Mouse (Mus musculus): ENCODE data around the gene Btbd9. TPM values are rescaled to one million over a fixed set of nuclear protein-coding genes. Genes with fewer than 3 reads are reported as not detected.
"Not testable (repeated sequence)": the region's sequence is repeated elsewhere in the genome, so short reads cannot be mapped to it uniquely, and the experiment has no call there.

Gene Btbd9
- polyA plus RNA-seq, 1 experiment from 2014 or later, result 76.1 TPM

DNA sequence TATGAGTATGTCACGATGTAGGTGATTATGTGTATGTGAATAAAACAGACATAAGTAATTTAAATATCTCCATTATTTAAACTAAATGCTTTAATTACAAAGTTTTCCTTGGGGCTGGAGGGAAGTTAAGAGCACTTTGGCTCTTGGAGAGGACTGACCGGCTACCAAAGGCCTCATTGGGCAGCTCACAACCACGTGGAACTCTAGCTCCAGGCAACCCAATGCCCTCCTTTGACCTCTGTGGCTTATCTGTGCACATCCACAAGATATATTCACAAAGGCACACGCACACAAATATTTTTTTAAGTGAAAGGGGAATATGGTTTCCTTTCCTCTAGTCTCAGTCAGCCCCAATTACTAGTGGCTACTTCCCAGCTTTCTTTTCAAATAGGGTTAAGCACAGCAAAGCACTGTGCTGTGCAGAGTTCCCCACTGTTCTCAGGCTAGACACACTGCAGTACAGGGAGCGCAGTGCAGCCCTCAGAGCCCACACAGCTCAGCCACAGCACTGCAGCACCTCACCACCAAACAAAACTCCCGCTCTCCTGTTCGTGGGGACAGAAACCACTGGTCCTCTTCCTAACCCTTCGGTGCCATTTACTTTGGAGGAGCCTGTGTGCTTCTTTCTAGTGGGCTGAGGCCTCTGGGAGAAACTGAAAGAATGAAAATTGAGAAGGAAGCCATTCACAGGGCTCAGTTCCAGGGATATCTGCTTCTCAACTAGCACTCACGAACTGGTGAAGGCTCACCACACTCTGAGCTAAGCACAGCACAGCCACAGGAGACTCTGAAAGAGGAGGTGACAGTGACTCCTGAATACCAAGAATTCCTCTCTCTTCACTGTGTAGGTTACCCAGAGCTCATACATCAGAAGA lies 26.2 kb downstream of the Btbd9 start:
- peak overlapping the region; percentile 44; the same call in 1 of the 2 replicates for H3K27ac ChIP-seq
- no peaks in the 10 kb centered on the region for H3K27me3 ChIP-seq
- ATAC-seq (ENCODE audit: low FRiP score, low read depth), result 0 out of 2 replicates have a peak, but pooled peaks have one; percentile 11
- H3K4me3 ChIP-seq, result no peak overlapping the region
- no peaks in the 10 kb centered on the region for H3K9me3 ChIP-seq
- no peak overlapping the region for H3K9ac ChIP-seq
- peak overlapping the region; percentile 21 for H3K4me2 ChIP-seq (replicated peaks)
- H3K4me1 ChIP-seq, result peaks cover 37% of the 10 kb centered on the region
- WGBS, result 56% methylated on average over 9 of the region's 9 CpGs
- no peaks in the 10 kb centered on the region for H3K36me3 ChIP-seq

DNA sequence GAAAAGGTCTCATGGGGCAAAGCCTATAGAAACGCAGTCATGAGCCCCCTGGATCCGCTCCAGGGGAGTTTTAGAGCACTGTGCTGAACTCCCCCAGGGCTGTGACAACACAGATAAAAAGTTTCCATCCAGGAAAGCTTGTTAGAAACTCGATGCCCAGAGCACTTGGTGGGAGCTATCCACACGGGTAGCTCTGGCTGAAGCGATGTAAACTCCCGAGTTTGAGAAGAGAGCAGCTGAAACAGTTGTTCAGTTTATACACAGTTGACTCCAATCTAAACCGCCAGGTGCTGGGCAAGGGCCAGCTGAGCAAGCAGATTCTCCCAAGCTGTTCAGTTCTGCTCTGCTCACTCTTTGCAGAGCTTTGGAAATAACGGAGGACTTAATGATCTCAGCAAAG lies 37.2 kb downstream of the Btbd9 start:
- Histone ChIP-seq H3K4me2 (replicated peaks) (no peak overlapping the region), H3K4me3 (no peak overlapping the region), H3K27me3 (no peaks in the 10 kb centered on the region), H3K27ac (no peak overlapping the region), H3K36me3 (no peaks in the 10 kb centered on the region), H3K9me3 (no peaks in the 10 kb centered on the region), H3K9ac (0 out of 2 replicates have a peak overlapping the region, but pooled peaks have one; percentile 31), H3K4me1 (peaks cover 31% of the 10 kb centered on the region)
- WGBS, result 23% methylated on average over 8 of the region's 8 CpGs
- peak; percentile 54 for ATAC-seq (ENCODE audit: low FRiP score, low read depth)

DNA sequence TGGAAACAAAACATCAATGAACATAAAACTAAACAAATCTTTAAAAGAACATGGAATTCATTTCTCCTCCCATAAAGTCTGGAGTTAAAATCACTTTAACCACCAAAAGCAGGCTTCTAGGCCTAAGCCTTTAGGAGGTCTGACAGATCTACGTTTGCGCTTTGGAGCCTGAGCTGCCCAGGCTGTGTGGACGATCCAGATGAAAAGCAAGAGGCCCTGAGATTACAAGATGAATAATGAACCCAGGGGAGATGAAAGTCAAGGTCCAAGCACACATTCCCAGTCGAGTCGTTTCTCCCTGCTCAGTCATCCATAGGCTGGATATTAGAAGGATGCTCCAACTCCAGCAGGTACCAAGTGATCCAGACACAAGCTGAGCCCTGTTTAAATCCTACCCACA lies 39.6 kb downstream of the Btbd9 start:
- H3K36me3 ChIP-seq, result no peaks in the 10 kb centered on the region
- peaks cover 23% of the 10 kb centered on the region for H3K4me1 ChIP-seq
- H3K4me3 ChIP-seq, result no peak overlapping the region
- no peaks in the 10 kb centered on the region for H3K27me3 ChIP-seq
- 62% methylated on average over 5 of the region's 5 CpGs for WGBS
- no peaks in the 10 kb centered on the region for H3K9me3 ChIP-seq
- ATAC-seq (ENCODE audit: low FRiP score, low read depth), result no peak
- no peak overlapping the region for H3K4me2 ChIP-seq (replicated peaks)
- H3K9ac ChIP-seq, result no peak overlapping the region
- no peak overlapping the region for H3K27ac ChIP-seq

DNA sequence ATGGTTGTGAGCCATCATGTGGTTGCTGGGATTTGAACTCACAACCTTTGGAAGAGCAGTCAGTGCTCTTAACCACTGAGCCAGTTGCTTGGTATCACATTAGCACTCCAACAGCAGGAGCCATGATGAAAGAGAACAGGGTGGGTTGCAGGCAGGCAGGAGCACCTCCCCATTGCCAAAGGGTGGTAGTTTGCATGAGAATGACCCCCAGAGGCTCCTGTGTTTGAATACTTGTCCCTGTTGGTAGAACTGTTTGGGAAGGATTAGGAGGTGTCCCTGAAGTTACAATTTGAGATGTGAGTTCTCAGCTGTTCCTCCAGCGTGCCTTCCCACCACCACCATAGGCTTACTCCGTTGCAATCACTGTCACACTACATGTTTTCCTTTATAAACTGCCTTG lies 43.2 kb downstream of the Btbd9 start:
- Histone ChIP-seq H3K4me2 (replicated peaks) (no peak overlapping the region), H3K36me3 (no peaks in the 10 kb centered on the region), H3K4me3 (no peak overlapping the region), H3K4me1 (peaks cover 11% of the 10 kb centered on the region), H3K27me3 (no peaks in the 10 kb centered on the region), H3K9ac (no peak overlapping the region), H3K9me3 (no peaks in the 10 kb centered on the region), H3K27ac (no peak overlapping the region)
- 92% methylated on average over 2 of the region's 2 CpGs for WGBS
- ATAC-seq (ENCODE audit: low FRiP score, low read depth), result no peak

DNA sequence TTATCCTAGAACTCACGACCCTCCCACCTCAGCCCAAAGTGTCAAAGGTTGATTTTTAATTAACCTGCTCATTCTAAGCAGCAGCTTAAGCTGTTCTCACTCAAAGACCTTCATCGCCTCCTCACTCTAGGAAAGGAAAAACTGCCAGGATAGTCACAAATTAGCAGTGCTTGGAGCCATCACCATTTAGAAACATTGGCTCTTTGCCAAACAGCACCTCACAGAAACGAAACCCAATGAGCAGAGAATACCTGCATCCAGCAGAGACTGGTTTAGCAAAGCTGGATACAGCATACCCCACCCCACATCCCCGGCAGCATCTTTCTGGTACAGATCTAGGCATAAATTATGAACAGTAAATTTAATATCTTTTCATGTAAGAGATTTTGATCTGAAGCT lies 45.7 kb downstream of the Btbd9 start:
- no peaks in the 10 kb centered on the region for H3K9me3 ChIP-seq
- ATAC-seq (ENCODE audit: low FRiP score, low read depth), result no peak

DNA sequence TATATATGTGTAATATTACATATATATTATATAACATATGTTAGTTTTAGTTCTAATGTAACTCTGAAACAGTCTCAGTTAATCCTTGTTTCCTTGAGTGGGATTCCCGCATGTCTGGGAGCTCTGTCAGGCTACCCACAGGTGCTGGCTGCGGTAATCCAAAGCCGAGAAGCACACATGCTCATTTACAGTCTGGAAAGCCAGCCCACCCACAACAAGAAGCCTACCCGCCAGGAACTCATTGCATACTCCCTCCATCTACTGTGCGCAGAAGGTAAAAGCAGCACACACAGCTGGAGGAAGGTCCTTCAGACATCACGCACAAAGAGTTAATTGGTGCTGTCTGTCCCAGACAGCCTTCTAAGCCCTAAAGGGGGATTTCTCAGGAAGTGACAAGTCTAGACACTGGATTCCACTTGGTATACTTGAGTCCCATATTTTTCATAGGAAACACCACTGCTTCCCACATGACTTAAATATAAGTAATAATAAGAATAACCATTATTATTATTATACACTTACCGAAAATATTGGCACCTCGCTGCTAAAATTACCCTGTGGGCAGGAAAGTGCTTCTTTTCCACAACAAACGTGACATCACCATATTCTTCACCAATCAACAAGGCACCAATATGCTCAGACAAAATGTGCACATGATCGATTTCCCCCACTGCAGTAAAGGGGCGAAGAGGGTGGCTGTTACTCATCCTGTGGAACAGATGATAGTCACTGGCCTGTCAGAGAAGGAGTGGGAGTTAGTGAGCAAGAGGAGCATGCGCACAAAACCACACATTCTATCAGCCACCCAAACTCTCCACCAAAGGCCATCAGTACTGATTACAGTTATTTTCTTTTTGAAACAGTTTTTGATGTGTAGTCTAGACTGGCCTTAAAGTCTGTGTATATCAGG lies 46.4 kb downstream of the Btbd9 start:
- 0 out of 2 replicates have a peak, but pooled peaks have one; percentile 54 for ATAC-seq (ENCODE audit: low FRiP score, low read depth)
- no peak overlapping the region for H3K4me2 ChIP-seq (replicated peaks)
- 50% methylated on average over 12 of the region's 12 CpGs for WGBS
- no peak overlapping the region for H3K4me3 ChIP-seq
- H3K9me3 ChIP-seq, result no peaks in the 10 kb centered on the region
- H3K36me3 ChIP-seq, result peaks cover 5% of the 10 kb centered on the region
- H3K27ac ChIP-seq, result no peak overlapping the region
- no peak overlapping the region for H3K9ac ChIP-seq
- peaks cover 22% of the 10 kb centered on the region for H3K4me1 ChIP-seq
- H3K27me3 ChIP-seq, result no peaks in the 10 kb centered on the region

More for the DNA sequence above, 45.7 kb downstream of the Btbd9 start:
- peaks cover 17% of the 10 kb centered on the region for H3K4me1 ChIP-seq
- H3K27ac ChIP-seq, result no peak overlapping the region
- no peak overlapping the region for H3K4me2 ChIP-seq (replicated peaks)
- peaks cover 5% of the 10 kb centered on the region for H3K36me3 ChIP-seq
- 53% methylated on average over 4 of the region's 4 CpGs for WGBS
- no peak overlapping the region for H3K4me3 ChIP-seq
- H3K27me3 ChIP-seq, result no peaks in the 10 kb centered on the region
- no peak overlapping the region for H3K9ac ChIP-seq

DNA sequence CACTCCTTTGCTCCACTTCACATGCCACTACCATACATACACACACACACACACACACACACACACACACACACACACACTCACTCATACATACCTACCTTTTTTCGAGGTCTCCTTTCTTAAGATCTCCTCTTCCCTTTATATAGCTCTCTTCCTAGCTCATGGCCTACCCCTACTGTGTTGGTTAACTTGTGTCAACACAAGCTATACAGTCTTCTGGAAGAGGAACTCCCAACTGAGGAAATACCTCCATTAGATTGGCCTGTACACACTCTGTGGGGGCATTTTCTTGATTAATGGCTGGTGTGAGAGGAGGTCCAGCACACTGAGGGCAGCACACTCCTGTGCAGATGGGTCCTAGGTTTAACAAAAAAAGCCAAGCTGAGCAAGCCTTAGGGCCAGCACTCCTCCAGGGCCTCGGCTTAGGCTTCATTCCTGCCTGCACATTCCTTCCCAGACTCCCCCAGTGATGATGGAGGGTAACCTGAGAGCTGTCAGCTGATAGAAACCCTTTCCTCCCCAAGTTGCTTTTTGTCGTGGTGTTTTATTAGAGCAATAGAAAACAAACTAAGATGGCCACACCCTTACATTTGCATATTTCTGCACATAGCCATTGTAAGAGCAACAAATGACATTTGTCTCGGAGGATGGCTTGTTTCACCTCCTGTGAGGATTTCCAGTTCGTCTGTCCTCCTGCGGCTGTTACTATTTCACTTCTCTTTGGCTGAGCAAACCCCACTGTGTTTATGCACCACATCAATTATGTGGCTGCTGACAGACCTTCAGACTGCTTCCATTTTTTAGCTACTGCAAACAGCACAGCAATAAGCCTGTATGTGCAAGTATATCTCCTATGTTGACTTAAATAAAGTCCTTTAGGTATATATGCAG lies 50.6 kb downstream of the Btbd9 start:
- H3K9ac ChIP-seq, result no peak overlapping the region
- H3K4me2 ChIP-seq (replicated peaks), result no peak overlapping the region
- ATAC-seq (ENCODE audit: low FRiP score, low read depth), result no peak
- no peaks in the 10 kb centered on the region for H3K27me3 ChIP-seq
- H3K9me3 ChIP-seq, result no peaks in the 10 kb centered on the region
- WGBS, result 38% methylated on average over 6 of the region's 6 CpGs
- H3K4me1 ChIP-seq, result peaks cover 22% of the 10 kb centered on the region
- H3K36me3 ChIP-seq, result peaks cover 13% of the 10 kb centered on the region
- H3K4me3 ChIP-seq, result no peak overlapping the region
- no peak overlapping the region for H3K27ac ChIP-seq

DNA sequence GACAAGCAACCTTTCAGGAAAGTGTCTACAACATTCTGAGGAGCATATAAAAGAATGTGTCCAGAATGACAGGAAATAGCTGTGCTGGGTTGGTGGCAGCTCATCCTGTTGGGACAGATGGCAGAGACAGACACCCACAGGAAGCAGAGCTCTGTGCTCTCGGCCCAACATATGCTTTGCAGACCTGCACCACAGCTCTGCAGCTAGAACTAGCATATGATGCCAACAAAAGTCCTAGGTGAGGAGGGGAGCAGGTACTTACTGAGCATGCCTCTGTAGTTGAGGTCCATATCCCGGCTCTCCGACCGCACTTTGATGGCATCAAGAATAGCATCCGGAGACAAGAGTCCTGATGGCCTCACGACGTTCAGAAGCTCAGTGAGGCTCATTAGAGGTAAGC lies 51.8 kb downstream of the Btbd9 start:
- Histone ChIP-seq H3K27ac (no peak overlapping the region), H3K4me1 (peaks cover 11% of the 10 kb centered on the region), H3K4me3 (no peak overlapping the region), H3K4me2 (replicated peaks) (no peak overlapping the region), H3K9me3 (no peaks in the 10 kb centered on the region), H3K36me3 (peaks cover 13% of the 10 kb centered on the region), H3K27me3 (no peaks in the 10 kb centered on the region), H3K9ac (no peak overlapping the region)
- 82% methylated on average over 7 of the region's 7 CpGs for WGBS
- ATAC-seq (ENCODE audit: low FRiP score, low read depth), result no peak

DNA sequence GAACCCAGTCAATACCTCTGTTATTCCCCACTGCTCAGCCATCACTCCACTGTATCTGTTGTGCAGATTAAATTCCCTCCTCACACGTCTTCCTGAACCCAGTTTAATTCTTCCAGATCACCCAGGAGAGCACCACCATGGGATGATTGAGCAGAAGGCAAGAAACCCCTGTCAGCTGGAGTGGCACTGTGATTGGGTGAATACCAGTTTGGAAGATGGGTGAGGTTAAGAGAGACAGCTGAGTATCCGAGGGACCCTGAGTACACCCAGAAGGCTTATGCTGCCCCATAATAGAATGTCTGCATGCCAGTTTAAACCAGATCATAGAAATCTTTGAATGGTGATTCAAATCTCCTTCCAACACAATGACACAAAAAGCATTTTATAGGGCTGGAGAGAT lies 52.5 kb downstream of the Btbd9 start:
- Histone ChIP-seq H3K36me3 (peaks cover 13% of the 10 kb centered on the region), H3K4me3 (no peak overlapping the region), H3K4me1 (peaks cover 11% of the 10 kb centered on the region), H3K4me2 (replicated peaks) (no peak overlapping the region), H3K27me3 (no peaks in the 10 kb centered on the region), H3K27ac (no peak overlapping the region), H3K9me3 (no peaks in the 10 kb centered on the region), H3K9ac (no peak overlapping the region)
- 82% methylated on average over 2 of the region's 2 CpGs for WGBS
- no peak for ATAC-seq (ENCODE audit: low FRiP score, low read depth)

DNA sequence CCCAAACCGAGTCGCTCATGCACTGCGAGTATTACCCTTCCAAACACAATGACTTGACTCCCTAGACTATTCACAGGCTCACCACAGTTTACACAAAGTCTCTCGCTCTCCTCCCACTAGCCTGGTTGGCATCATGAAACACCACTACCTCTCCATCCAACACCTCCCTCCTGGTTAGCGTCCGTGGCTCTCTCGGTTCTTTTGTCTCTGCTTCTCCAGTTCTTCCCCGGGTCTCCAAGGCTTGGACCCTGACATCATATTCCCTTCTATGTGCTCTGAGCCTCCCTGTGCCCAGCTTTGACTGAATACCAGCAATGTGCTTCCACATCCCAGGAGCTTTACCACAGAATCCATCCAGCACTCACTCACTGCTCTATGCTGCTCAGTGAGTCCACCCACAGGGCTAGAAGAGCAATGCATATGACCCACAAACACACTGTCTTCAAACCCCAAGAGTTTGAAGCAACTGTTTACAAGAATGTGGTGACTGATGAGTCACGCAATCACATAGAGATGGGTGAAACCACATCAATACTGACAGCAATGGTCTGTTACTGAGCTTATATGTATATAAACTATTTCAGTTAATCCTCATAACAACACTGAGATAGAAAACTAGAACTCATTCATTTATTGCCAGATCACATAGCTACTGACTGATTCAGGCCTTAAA lies 53.7 kb downstream of the Btbd9 start:
- Histone ChIP-seq H3K9ac (no peak overlapping the region), H3K27ac (no peak overlapping the region), H3K4me1 (peaks cover 11% of the 10 kb centered on the region), H3K4me2 (replicated peaks) (no peak overlapping the region), H3K9me3 (no peaks in the 10 kb centered on the region), H3K27me3 (no peaks in the 10 kb centered on the region), H3K36me3 (peaks cover 13% of the 10 kb centered on the region), H3K4me3 (no peak overlapping the region)
- no peak for ATAC-seq (ENCODE audit: low FRiP score, low read depth)
- 92% methylated on average over 9 of the region's 9 CpGs for WGBS

DNA sequence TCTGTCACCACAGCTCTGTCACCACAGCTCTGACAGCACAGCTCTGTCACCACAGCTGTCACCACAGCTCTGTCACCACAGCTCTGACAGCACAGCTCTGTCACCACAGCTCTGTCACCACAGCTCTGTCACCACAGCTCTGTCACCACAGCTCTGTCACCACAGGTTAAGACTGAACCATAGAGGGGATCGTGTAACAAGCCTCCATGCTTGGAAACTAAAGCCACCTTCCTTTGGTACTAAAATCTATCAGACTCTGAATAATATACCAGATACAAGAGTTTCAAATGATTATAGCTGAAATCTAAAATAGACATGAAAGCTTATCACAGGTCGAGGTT lies 57.1 kb downstream of the Btbd9 start:
- not testable (repeated sequence) for H3K27ac ChIP-seq; H3K27me3 ChIP-seq; ATAC-seq (ENCODE audit: low FRiP score, low read depth); H3K4me3 ChIP-seq; H3K4me1 ChIP-seq; H3K4me2 ChIP-seq (replicated peaks); H3K9me3 ChIP-seq; H3K9ac ChIP-seq
- WGBS, result 70% methylated on average over 2 of the region's 2 CpGs
- H3K36me3 ChIP-seq, result peaks cover 22% of the 10 kb centered on the region

Data from limb, embryonic 13.5 days (tissue).